Mouse (Mus musculus): Measurements from ENCODE around the gene Ankrd42. TPM values are rescaled to one million over a fixed set of nuclear protein-coding genes. Genes with fewer than 3 reads are reported as not detected.

Gene Ankrd42
- polyA plus RNA-seq, 1 experiment from 2014 or later = 13.8 TPM

- Histone ChIP-seq H3K9me3 (ENCODE audit: control insufficient read depth, low read length) (no peaks in the 10 kb centered on the region), H3K27me3 (ENCODE audit: control insufficient read depth, insufficient read depth, low read length) (no peaks in the 10 kb centered on the region), H3K36me3 (ENCODE audit: control insufficient read depth, insufficient read depth, low read length) (no peaks in the 10 kb centered on the region), H3K4me3 (ENCODE audit: low read depth, low read length) (no peak overlapping the region), H3K4me2 (replicated peaks; ENCODE audit: low read depth, low read length) (no peak overlapping the region), H3K4me1 (replicated peaks; ENCODE audit: control insufficient read depth, insufficient read depth, low read length) (no peaks in the 10 kb centered on the region), H3K27ac (ENCODE audit: low read depth, low read length) (no peak overlapping the region), H3K9ac (ENCODE audit: low read depth, low read length) (no peak overlapping the region)
- ATAC-seq (ENCODE audit: low FRiP score) = peak; percentile 35
- 86% methylated on average over 6 of the region's 6 CpGs for WGBS
- no peak for DNase-seq (ENCODE audit: low spot score)
Measured at GRCm38 (mm10) chr7:92550248-92550989, 86.5 kb downstream of the Ankrd42 start.

GRCm38 (mm10) chr7:92546763-92547162 lies 90.2 kb downstream of the Ankrd42 start:
- WGBS = 74% methylated on average over 2 of the region's 2 CpGs
- Histone ChIP-seq H3K4me1 (replicated peaks; ENCODE audit: control insufficient read depth, insufficient read depth, low read length) (no peaks in the 10 kb centered on the region), H3K27me3 (ENCODE audit: control insufficient read depth, insufficient read depth, low read length) (no peaks in the 10 kb centered on the region), H3K9me3 (ENCODE audit: control insufficient read depth, low read length) (no peaks in the 10 kb centered on the region), H3K36me3 (ENCODE audit: control insufficient read depth, insufficient read depth, low read length) (no peaks in the 10 kb centered on the region), H3K4me3 (ENCODE audit: low read depth, low read length) (no peak overlapping the region), H3K27ac (ENCODE audit: low read depth, low read length) (no peak overlapping the region), H3K9ac (ENCODE audit: low read depth, low read length) (no peak overlapping the region), H3K4me2 (replicated peaks; ENCODE audit: low read depth, low read length) (no peak overlapping the region)
- DNase-seq (ENCODE audit: low spot score) (no peak), ATAC-seq (ENCODE audit: low FRiP score) (no peak)

DNA sequence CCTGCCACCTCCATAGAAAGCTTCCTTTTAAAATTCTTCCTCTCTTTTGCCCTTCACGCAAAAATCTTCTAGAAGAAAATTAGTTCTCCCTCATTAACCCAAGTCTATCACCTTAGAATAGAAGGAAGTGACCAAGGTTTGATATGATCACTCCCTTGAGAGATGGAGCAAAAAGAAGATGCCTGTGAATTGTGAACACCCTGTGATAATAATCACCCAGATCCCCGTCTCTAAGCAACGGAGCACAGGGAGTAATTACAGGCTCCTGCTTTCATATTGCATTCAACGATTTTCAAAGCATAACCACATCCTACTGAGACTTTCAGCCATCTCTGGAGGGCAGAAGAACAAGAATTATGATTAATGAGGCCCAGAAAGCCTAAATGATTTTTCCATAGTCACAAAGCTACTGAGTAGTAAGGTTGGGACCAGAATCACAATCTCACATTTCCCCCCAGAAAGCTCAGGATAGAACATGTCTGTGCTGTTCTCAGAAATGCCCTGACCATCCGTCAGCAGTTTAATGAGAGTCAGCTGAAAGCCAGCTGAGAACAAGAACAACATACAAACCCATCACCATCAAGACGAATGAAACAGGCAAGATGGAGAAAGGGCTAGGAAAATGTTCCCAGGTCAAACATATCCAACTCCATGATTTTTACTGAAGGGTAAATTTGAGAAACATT lies 104.4 kb downstream of the Ankrd42 start:
- H3K9ac ChIP-seq (ENCODE audit: low read depth, low read length) = no peak overlapping the region
- H3K27ac ChIP-seq (ENCODE audit: low read depth, low read length) = no peak overlapping the region; the same call in 1 of the 2 replicates
- no peaks in the 10 kb centered on the region for H3K9me3 ChIP-seq (ENCODE audit: control insufficient read depth, low read length)
- ATAC-seq (ENCODE audit: low FRiP score) (peak; percentile 82), DNase-seq (ENCODE audit: low spot score) (peak; percentile 33)
- no peak overlapping the region for H3K4me2 ChIP-seq (replicated peaks; ENCODE audit: low read depth, low read length)
- 45% methylated on average over 6 of the region's 6 CpGs for WGBS
- H3K36me3 ChIP-seq (ENCODE audit: control insufficient read depth, insufficient read depth, low read length) = no peaks in the 10 kb centered on the region
- H3K27me3 ChIP-seq (ENCODE audit: control insufficient read depth, insufficient read depth, low read length) = no peaks in the 10 kb centered on the region
- no peak overlapping the region for H3K4me3 ChIP-seq (ENCODE audit: low read depth, low read length)
- H3K4me1 ChIP-seq (replicated peaks; ENCODE audit: control insufficient read depth, insufficient read depth, low read length) = no peaks in the 10 kb centered on the region

Other genes with a start within 250 kb of the Ankrd42 start
- 82.4 and 83.2 TPM in 2 replicates for gene Ccdc90b, start 76.0 kb downstream of the Ankrd42 start, polyA plus RNA-seq (2014; fragmentation: Nextera tagmentation; extraction: Ambion mirVana)
- gene Pcf11, start 32.8 kb upstream of the Ankrd42 start, polyA plus RNA-seq (2014; fragmentation: Nextera tagmentation; extraction: Ambion mirVana) = 18.4 and 23.6 TPM in 2 replicates
- 24.0 and 24.5 TPM in 2 replicates for gene Rab30, start 104.5 kb upstream of the Ankrd42 start, polyA plus RNA-seq (2014; fragmentation: Nextera tagmentation; extraction: Ambion mirVana)
- 18.2 and 23.3 TPM in 2 replicates for gene Ddias, start 237.1 kb upstream of the Ankrd42 start, polyA plus RNA-seq (2014; fragmentation: Nextera tagmentation; extraction: Ambion mirVana)
- 19.8 and 26.3 TPM in 2 replicates for gene Prcp, start 237.3 kb upstream of the Ankrd42 start, polyA plus RNA-seq (2014; fragmentation: Nextera tagmentation; extraction: Ambion mirVana)

Measured in hindbrain, embryonic 11.5 days (tissue).